Mouse (Mus musculus) gastrocnemius, adult 2 months (tissue): ENCODE data around the gene Ksr1. TPM values are rescaled to one million over a fixed set of nuclear protein-coding genes. Genes with fewer than 3 reads are reported as not detected.

Experiments used
- DNase-seq: peaks from one replicate; pipeline ENCODE4 v3.0.0; 2022
- H3K27ac ChIP-seq: fragments of 200-600 bp; 2 replicates; pipeline ENCODE4 v1.8.1; 2022; ENCODE audit warnings: mild to moderate bottlenecking
- H3K4me3 ChIP-seq: fragments of 200-600 bp; 2 replicates; pipeline ENCODE4 v1.8.1; 2022; ENCODE audit warnings: mild to moderate bottlenecking, moderate library complexity
- CTCF ChIP-seq: fragments of 200-600 bp; IDR thresholded peaks from 2 replicates; pipeline ENCODE4 v1.8.1; 2022; ENCODE audit warnings: antibody characterized with exemption, mild to moderate bottlenecking, moderate library complexity
- intact Hi-C: fragments of 180-260 bp; cut with DNase I; formaldehyde crosslinking; loops from one replicate; pipeline ENCODE4 v1.15.1; 2025
- total RNA-seq, 2 experiments: library from RNA; stranded (reverse); gene quantifications; 2 replicates each; pipeline ENCODE4 v1.2.3; 2021

Gene Ksr1
- total RNA-seq, 2 experiments from 2014 or later: 92.9 to 98.3 TPM

- no peak for DNase-seq
- H3K27ac ChIP-seq: peak overlapping the region; percentile 84
- no peak for TF ChIP-seq CTCF
- intact Hi-C loops: no loop called here
- H3K4me3 ChIP-seq: no peak overlapping the region
Measured at GRCm38 (mm10) chr11:79095713-79096112, 50.5 kb downstream of the Ksr1 start.

- H3K4me3 ChIP-seq: no peak overlapping the region
- H3K27ac ChIP-seq: peak overlapping the region; percentile 84
- TF ChIP-seq CTCF: no peak
- DNase-seq: peak; percentile 61
- intact Hi-C loops: no loop called here
Measured at GRCm38 (mm10) chr11:79094727-79095126, 51.5 kb downstream of the Ksr1 start.

DNA sequence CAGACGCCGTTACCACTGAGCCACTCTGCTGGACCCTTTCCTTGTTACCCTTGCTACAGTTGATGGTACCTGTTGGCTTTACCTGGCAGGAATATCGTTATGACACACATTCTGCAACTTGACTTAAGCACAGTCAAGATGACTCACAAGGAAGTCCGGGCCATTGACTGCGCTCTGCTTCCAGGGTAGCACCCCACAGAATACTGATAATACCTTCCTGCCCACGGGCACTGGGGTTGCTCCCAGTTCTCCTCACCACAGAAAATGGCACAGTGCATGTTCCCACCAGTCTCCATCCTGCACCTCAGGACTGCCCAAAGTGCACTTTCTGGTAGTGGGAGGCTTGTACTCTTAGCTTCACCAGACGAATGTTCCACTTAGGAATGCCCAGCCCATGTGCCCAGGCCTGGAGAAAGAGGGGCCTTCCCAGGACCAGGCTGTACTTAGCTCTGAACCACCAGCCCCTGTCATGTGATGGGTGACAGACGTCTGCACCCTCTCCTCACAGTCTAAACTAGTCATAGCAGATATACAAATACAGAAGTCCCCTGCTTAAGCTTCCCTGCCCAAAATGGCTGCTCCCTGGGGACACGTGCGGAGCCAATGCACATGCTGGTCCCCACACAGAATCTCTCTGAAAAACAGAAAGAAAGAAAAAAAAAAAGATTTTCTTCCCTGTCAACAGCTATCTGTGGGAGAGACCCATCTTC lies 52.1 kb downstream of the Ksr1 start:
- intact Hi-C loops: no loop called here
- TF ChIP-seq CTCF: no peak
- H3K27ac ChIP-seq: peak overlapping the region; percentile 84

DNA sequence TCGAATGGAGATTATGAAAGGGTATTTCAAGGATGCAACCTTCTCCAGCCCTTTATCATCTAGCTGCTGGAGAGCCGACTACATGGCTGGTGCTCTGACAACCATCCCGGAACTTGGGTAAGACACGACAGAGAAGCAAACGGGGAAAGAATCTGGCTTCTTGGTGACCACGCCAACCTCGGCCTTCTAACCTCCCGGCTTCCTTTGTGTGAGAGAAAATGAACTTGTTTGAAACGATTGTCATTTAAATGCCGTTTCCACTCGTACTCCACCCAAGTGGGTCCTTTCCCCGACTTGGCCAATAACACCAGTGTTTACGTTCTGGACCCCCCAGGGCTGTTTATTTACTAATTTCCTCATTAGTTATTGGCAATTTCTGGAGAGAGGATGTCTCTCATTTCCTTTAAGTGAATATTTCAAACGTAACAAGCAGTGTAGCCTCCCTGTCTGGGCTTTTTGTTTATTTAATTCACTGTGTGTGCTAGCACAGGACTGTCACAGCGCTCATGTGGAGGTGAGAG lies 52.8 kb downstream of the Ksr1 start:
- H3K27ac ChIP-seq: peak overlapping the region; percentile 84
- intact Hi-C loops: no loop called here
- DNase-seq: no peak
- H3K4me3 ChIP-seq: no peak overlapping the region
- no peak for TF ChIP-seq CTCF

More for the DNA sequence above, 52.1 kb downstream of the Ksr1 start:
- no peak for DNase-seq
- no peak overlapping the region for H3K4me3 ChIP-seq

DNA sequence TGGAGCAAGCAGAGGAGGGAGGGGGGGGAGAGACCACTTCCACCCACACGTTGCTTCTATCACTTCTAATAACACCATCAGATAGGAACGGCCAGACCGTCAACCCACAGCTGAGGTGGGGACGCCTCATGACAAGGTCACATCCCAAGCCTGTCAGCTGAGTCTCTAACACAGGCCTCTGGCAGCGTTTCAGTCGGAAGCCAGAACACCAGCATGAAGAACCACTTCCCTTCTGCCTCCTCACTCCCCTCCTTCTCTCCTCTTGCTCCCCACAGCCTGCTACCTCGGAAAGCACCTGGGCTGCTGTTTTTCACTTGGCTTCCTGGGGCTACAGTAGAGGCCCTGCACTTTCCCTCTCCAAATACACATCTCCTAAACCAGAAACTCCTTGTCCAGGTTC lies 53.4 kb downstream of the Ksr1 start:
- intact Hi-C loops: no loop called here
- DNase-seq: no peak
- no peak for TF ChIP-seq CTCF
- H3K4me3 ChIP-seq: no peak overlapping the region
- H3K27ac ChIP-seq: peak overlapping the region; percentile 84

DNA sequence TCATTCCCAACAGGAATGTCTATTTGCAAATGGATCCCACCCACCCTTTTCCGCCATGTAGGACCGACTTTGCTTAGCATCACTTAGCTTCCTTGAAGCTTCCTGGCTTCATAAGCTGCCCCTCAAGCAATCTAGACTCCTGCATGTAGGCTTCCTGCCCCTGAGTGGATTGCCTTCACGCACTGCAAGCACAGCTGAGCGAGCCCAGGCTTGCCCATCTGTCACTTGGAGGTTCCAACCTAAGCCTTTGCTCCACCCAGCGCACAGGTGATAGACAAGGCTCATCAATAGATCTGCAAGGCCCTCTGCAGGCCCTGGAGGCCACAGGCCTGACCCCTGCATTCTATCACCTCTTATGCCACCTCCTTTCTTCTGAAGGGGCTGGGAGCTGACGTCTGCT lies 54.0 kb downstream of the Ksr1 start:
- intact Hi-C loops: no loop called here
- H3K4me3 ChIP-seq: no peak overlapping the region
- no peak for TF ChIP-seq CTCF
- DNase-seq: no peak
- H3K27ac ChIP-seq: no peak overlapping the region

GRCm38 (mm10) chr11:79089756-79090155 lies 56.5 kb downstream of the Ksr1 start:
- no peak for TF ChIP-seq CTCF
- intact Hi-C loops: no loop called here
- Histone ChIP-seq H3K27ac (peak overlapping the region; percentile 72), H3K4me3 (no peak overlapping the region)
- no peak for DNase-seq

- H3K4me3 ChIP-seq: no peak overlapping the region
- H3K27ac ChIP-seq: peak overlapping the region; percentile 72
- intact Hi-C loops: no loop called here
- TF ChIP-seq CTCF: no peak
- no peak for DNase-seq
Measured at GRCm38 (mm10) chr11:79089027-79089426, 57.2 kb downstream of the Ksr1 start.

DNA sequence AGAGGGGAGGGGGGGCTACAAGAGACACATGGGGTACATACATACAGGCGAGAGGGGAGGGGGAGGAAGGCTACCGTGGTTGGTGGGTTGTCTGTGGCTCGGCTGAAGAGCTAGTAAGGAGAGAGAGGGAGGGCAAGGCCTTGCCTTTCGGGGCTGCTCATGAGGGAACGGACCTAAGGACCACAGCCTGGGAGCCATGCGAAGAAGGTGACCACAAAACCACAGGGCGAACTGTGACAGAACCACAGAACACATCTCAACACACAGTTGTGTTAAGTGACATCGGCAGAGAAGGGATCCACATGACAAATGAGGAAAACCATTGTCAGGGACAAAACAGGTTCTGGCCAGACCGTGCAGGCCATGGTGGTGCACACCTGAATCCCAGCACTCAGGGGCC lies 57.9 kb downstream of the Ksr1 start:
- TF ChIP-seq CTCF: no peak
- H3K4me3 ChIP-seq: no peak overlapping the region
- intact Hi-C loops: no loop called here
- H3K27ac ChIP-seq: peak overlapping the region; percentile 72
- no peak for DNase-seq

DNA sequence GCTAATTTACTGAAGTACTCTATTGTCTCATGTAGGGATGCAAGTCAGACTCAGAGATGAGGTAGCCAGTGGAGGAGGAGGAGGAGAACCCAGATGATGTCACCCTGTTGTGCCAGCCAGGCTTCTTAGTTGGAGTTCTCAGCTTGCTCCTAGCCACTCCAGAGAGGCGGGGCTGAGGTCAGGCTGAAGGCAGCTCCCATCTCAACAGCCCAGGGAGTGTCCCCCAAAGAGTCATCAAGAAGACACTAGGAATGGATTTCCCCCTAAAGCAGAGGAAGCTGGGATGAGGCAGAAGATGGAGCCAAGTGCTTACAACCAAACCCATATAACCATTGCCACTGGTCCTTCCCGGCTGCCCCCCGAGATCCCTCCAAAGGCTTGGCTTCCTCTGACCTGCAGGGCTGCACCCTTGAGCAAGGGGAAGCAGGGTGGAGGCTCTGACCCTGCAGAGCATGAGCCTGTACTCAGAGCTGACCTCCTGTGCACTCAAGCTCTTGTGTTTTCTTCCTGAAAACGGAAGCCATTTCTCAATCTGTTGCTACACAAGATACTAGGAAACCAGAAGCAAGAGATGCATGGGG lies 58.4 kb downstream of the Ksr1 start:
- H3K4me3 ChIP-seq: no peak overlapping the region
- DNase-seq: peak; percentile 76
- no peak for TF ChIP-seq CTCF
- intact Hi-C loops: no loop called here
- H3K27ac ChIP-seq: peak overlapping the region; percentile 72

- DNase-seq: no peak
- no peak overlapping the region for H3K4me3 ChIP-seq
- H3K27ac ChIP-seq: peak overlapping the region; percentile 72
- intact Hi-C loops: no loop called here
- TF ChIP-seq CTCF: no peak
Measured at GRCm38 (mm10) chr11:79086787-79087186, 59.4 kb downstream of the Ksr1 start.

DNA sequence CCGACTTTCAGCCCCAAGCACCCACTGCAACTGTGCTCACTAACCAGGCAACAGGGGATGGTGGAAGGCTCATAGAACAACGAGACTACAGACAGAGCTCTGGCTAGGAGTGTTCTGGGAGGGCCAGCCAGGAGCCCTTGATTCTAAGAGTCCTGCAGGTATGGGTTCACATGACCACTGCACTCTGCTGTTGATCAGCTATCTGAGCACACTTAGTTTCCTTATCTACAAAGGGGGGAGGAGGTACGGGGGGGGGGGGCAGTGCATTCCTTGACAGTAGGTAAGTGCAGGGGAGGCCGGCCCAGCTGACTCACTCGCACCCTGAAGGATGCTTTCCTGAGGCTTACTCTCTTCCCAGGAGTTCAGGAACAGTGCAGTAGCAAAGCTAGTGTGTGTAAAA lies 61.1 kb downstream of the Ksr1 start:
- no peak for TF ChIP-seq CTCF
- intact Hi-C loops: no loop called here
- no peak for DNase-seq
- no peak overlapping the region for H3K4me3 ChIP-seq
- peak overlapping the region; percentile 43; the same call in 1 of the 2 replicates for H3K27ac ChIP-seq

GRCm38 (mm10) chr11:79083018-79083441 lies 63.2 kb downstream of the Ksr1 start:
- DNase-seq: peak; percentile 46
- intact Hi-C loops: loop anchor here (5.0 kb wide), 1 partner anchor 64 kb away; the partner anchor contains the start of gene Ksr1

More at GRCm38 (mm10) chr11:79083018-79083441, 63.2 kb downstream of the Ksr1 start:
- Histone ChIP-seq H3K27ac (peak overlapping the region; percentile 85), H3K4me3 (peak overlapping the region; percentile 32)
- TF ChIP-seq CTCF: no peak
